Mouse (Mus musculus): ENCODE results near the gene Selplg.

- no peak for TF ChIP-seq TAL1 (conservative IDR thresholded peaks at IDR 0.05; ENCODE audit: low read depth, low read length)
- no peak for TF ChIP-seq CTCF (IDR thresholded peaks at IDR 0.05; ENCODE audit: low read depth, low read length)
- TF ChIP-seq GATA1 (IDR thresholded peaks at IDR 0.05; ENCODE audit: borderline replicate concordance, low read length): no peak
- no peak for TF ChIP-seq POLR2AphosphoS5 (IDR thresholded peaks at IDR 0.05; ENCODE audit: insufficient replicate concordance, low read depth, low read length)
Measured at GRCm38 (mm10) chr5:113858550-113858949, 26.1 kb upstream of the Selplg start.

All from G1E (cell line).